Mouse (Mus musculus) neural tube, embryonic 12.5 days (tissue): Measurements from ENCODE around the gene Baiap2. TPM values are rescaled to one million over a fixed set of nuclear protein-coding genes. Genes with fewer than 3 reads are reported as not detected.
A peak's percentile ranks its signal among the peaks of the same experiment; 100 is the strongest.

Experiments
- ATAC-seq: fragments of 200-750 bp; cut with Nextera tagmentation; 2 replicates; pipeline ENCODE4 v1.8.0; 2017; ENCODE audit warnings: low read depth, mild to moderate bottlenecking, moderate TSS enrichment, moderate library complexity; ENCODE audit not compliant: low FRiP score
- H3K27ac ChIP-seq: fragments of 300-500 bp; sonication (generic); 2 replicates; pipeline ENCODE4 v1.5.1; 2016
- H3K27me3 ChIP-seq: fragments of 300-500 bp; sonication (generic); replicated peaks from 2 replicates; pipeline ENCODE4 v1.6.1; 2016; ENCODE audit warnings: mild to moderate bottlenecking
- H3K36me3 ChIP-seq: fragments of 300-500 bp; sonication (generic); 2 replicates; pipeline ENCODE4 v1.6.1; 2016; ENCODE audit warnings: mild to moderate bottlenecking
- H3K4me1 ChIP-seq: fragments of 300-500 bp; sonication (generic); 2 replicates; pipeline ENCODE4 v1.6.1; 2016
- H3K4me2 ChIP-seq: fragments of 300-500 bp; sonication (generic); replicated peaks from 2 replicates; pipeline ENCODE4 v1.6.1; 2016; ENCODE audit warnings: mild to moderate bottlenecking
- H3K4me3 ChIP-seq: fragments of 300-500 bp; sonication (generic); 2 replicates; pipeline ENCODE4 v1.5.1; 2016
- H3K9ac ChIP-seq: fragments of 300-500 bp; sonication (generic); 2 replicates; pipeline ENCODE4 v1.6.1; 2016; ENCODE audit warnings: mild to moderate bottlenecking
- H3K9me3 ChIP-seq: fragments of 300-500 bp; sonication (generic); 2 replicates; pipeline ENCODE4 v1.6.1; 2016; ENCODE audit warnings: mild to moderate bottlenecking
- WGBS: fragments of 180-500 bp; shearing (Covaris S2); methylation state at CpG from one replicate; pipeline ENCODE4 v1.1.7; 2016; 5-methylcytosine and 5-hydroxymethylcytosine counted together
- polyA plus RNA-seq: library from polyadenylated mRNA; unstranded; fragments of >200 nt; fragmentation: Nextera tagmentation; extraction: Ambion mirVana; gene quantifications from 2 replicates; pipeline ENCODE4 v1.2.1, GENCODE M21; 2016

Gene Baiap2
- polyA plus RNA-seq, 1 experiment from 2014 or later: 11.8 TPM

GRCm38 (mm10) chr11:119926762-119927161, 15.8 kb upstream of the Baiap2 start:
- WGBS: 81% methylated on average over 5 of the region's 5 CpGs
- Histone ChIP-seq H3K36me3 (no peaks in the 10 kb centered on the region), H3K27ac (no peak overlapping the region), H3K4me2 (no peak overlapping the region), H3K4me1 (0 out of 2 replicates have a peak, but pooled peaks cover under 1% of the 10 kb centered on the region), H3K9ac (no peak overlapping the region), H3K4me3 (no peak overlapping the region), H3K9me3 (no peaks in the 10 kb centered on the region), H3K27me3 (no peaks in the 10 kb centered on the region)
- no peak for ATAC-seq

- Histone ChIP-seq H3K9me3 (no peaks in the 10 kb centered on the region), H3K27me3 (no peaks in the 10 kb centered on the region), H3K27ac (no peak overlapping the region), H3K4me3 (no peak overlapping the region), H3K4me1 (peaks cover 7% of the 10 kb centered on the region; the same call in 1 of the 2 replicates), H3K36me3 (no peaks in the 10 kb centered on the region), H3K9ac (no peak overlapping the region), H3K4me2 (no peak overlapping the region)
- WGBS: 74% methylated on average over 16 of the region's 16 CpGs
- no peak for ATAC-seq
Measured at GRCm38 (mm10) chr11:119928023-119928681, 14.4 kb upstream of the Baiap2 start.

- Histone ChIP-seq H3K27me3 (no peaks in the 10 kb centered on the region), H3K9me3 (no peaks in the 10 kb centered on the region), H3K4me1 (peaks cover 7% of the 10 kb centered on the region; the same call in 1 of the 2 replicates), H3K27ac (no peak overlapping the region), H3K4me3 (no peak overlapping the region), H3K9ac (no peak overlapping the region), H3K4me2 (no peak overlapping the region), H3K36me3 (no peaks in the 10 kb centered on the region)
- 86% methylated on average over 6 of the region's 6 CpGs for WGBS
- ATAC-seq: no peak
Measured at GRCm38 (mm10) chr11:119929603-119930265, 12.8 kb upstream of the Baiap2 start.

GRCm38 (mm10) chr11:119931809-119932208, 10.8 kb upstream of the Baiap2 start:
- Histone ChIP-seq H3K36me3 (no peaks in the 10 kb centered on the region), H3K4me2 (no peak overlapping the region), H3K27ac (no peak overlapping the region), H3K9me3 (no peaks in the 10 kb centered on the region), H3K9ac (no peak overlapping the region), H3K4me1 (peaks cover 13% of the 10 kb centered on the region), H3K4me3 (no peak overlapping the region), H3K27me3 (no peaks in the 10 kb centered on the region)
- 83% methylated on average over 10 of the region's 10 CpGs for WGBS
- no peak for ATAC-seq

- ATAC-seq: no peak
- Histone ChIP-seq H3K9ac (no peak overlapping the region), H3K4me1 (peaks cover 22% of the 10 kb centered on the region), H3K27ac (no peak overlapping the region), H3K4me2 (no peak overlapping the region), H3K4me3 (no peak overlapping the region), H3K27me3 (no peaks in the 10 kb centered on the region), H3K36me3 (no peaks in the 10 kb centered on the region), H3K9me3 (no peaks in the 10 kb centered on the region)
- 75% methylated on average over 4 of the region's 4 CpGs for WGBS
Measured at GRCm38 (mm10) chr11:119933142-119933541, 9.4 kb upstream of the Baiap2 start.

GRCm38 (mm10) chr11:119933819-119934583, 8.6 kb upstream of the Baiap2 start:
- ATAC-seq: no peak
- 85% methylated on average over 8 of the region's 8 CpGs for WGBS
- Histone ChIP-seq H3K27me3 (no peaks in the 10 kb centered on the region), H3K36me3 (no peaks in the 10 kb centered on the region), H3K9me3 (no peaks in the 10 kb centered on the region), H3K4me1 (peaks cover 24% of the 10 kb centered on the region), H3K9ac (no peak overlapping the region), H3K4me3 (no peak overlapping the region), H3K27ac (no peak overlapping the region), H3K4me2 (no peak overlapping the region)

- H3K9me3 ChIP-seq: no peaks in the 10 kb centered on the region
- no peak overlapping the region for H3K4me3 ChIP-seq
- no peak for ATAC-seq
- H3K4me2 ChIP-seq: no peak overlapping the region
- H3K27ac ChIP-seq: no peak overlapping the region
- WGBS: 79% methylated on average over 8 of the region's 8 CpGs
- H3K9ac ChIP-seq: no peak overlapping the region
- H3K27me3 ChIP-seq: 0 out of 2 replicates have a peak, but pooled peaks cover 4% of the 10 kb centered on the region
- H3K36me3 ChIP-seq: no peaks in the 10 kb centered on the region
- peaks cover 32% of the 10 kb centered on the region for H3K4me1 ChIP-seq
Measured at GRCm38 (mm10) chr11:119934773-119935172, 7.8 kb upstream of the Baiap2 start.

- no peak overlapping the region for H3K4me2 ChIP-seq
- H3K36me3 ChIP-seq: no peaks in the 10 kb centered on the region
- peaks cover 34% of the 10 kb centered on the region for H3K4me1 ChIP-seq
- ATAC-seq: 0 out of 2 replicates have a peak, but pooled peaks have one; percentile 21
- H3K9me3 ChIP-seq: no peaks in the 10 kb centered on the region
- WGBS: 34% methylated on average over 6 of the region's 6 CpGs
- H3K9ac ChIP-seq: no peak overlapping the region
- H3K27ac ChIP-seq: no peak overlapping the region
- 0 out of 2 replicates have a peak, but pooled peaks cover 4% of the 10 kb centered on the region for H3K27me3 ChIP-seq
- no peak overlapping the region for H3K4me3 ChIP-seq
Measured at GRCm38 (mm10) chr11:119935457-119935856, 7.1 kb upstream of the Baiap2 start.

GRCm38 (mm10) chr11:119936456-119936855, 6.1 kb upstream of the Baiap2 start:
- Histone ChIP-seq H3K9me3 (no peaks in the 10 kb centered on the region), H3K4me2 (no peak overlapping the region), H3K27me3 (peaks cover 10% of the 10 kb centered on the region; the same call in 1 of the 2 replicates), H3K9ac (no peak overlapping the region), H3K4me3 (no peak overlapping the region), H3K4me1 (peaks cover 40% of the 10 kb centered on the region), H3K36me3 (no peaks in the 10 kb centered on the region), H3K27ac (no peak overlapping the region)
- 76% methylated on average over 2 of the region's 2 CpGs for WGBS
- ATAC-seq: no peak

GRCm38 (mm10) chr11:119937216-119937615, 5.3 kb upstream of the Baiap2 start:
- H3K9ac ChIP-seq: no peak overlapping the region
- no peak overlapping the region for H3K4me2 ChIP-seq
- peaks cover 42% of the 10 kb centered on the region for H3K4me1 ChIP-seq
- no peaks in the 10 kb centered on the region for H3K36me3 ChIP-seq
- ATAC-seq: no peak
- WGBS: 63% methylated on average over 12 of the region's 12 CpGs
- peaks cover 11% of the 10 kb centered on the region; the same call in 1 of the 2 replicates for H3K27me3 ChIP-seq
- no peak overlapping the region for H3K4me3 ChIP-seq
- H3K27ac ChIP-seq: no peak overlapping the region
- no peaks in the 10 kb centered on the region for H3K9me3 ChIP-seq

- WGBS: 54% methylated on average over 19 of the region's 19 CpGs
- no peak overlapping the region for H3K27ac ChIP-seq
- no peak overlapping the region for H3K4me3 ChIP-seq
- no peak for ATAC-seq
- H3K4me2 ChIP-seq: no peak overlapping the region
- H3K4me1 ChIP-seq: peaks cover 41% of the 10 kb centered on the region
- H3K27me3 ChIP-seq: peaks cover 11% of the 10 kb centered on the region; the same call in 1 of the 2 replicates
- H3K36me3 ChIP-seq: no peaks in the 10 kb centered on the region
- 0 out of 2 replicates have a peak overlapping the region, but pooled peaks have one; percentile 3 for H3K9ac ChIP-seq
- no peaks in the 10 kb centered on the region for H3K9me3 ChIP-seq
Measured at GRCm38 (mm10) chr11:119937772-119938502, 4.6 kb upstream of the Baiap2 start.
